Mouse (Mus musculus) testis, adult 2 months (tissue): Measurements from ENCODE around the gene Tns3.

Experiments used
- CTCF ChIP-seq: fragments of 200-500 bp; IDR thresholded peaks from 2 replicates; pipeline ENCODE4 v1.5.1; 2012; ENCODE audit warnings: low read depth, mild to moderate bottlenecking, inconsistent platforms, low read length, moderate library complexity; ENCODE audit not compliant: control insufficient read depth, insufficient read depth, insufficient replicate concordance
- POLR2A ChIP-seq: fragments of 200-500 bp; IDR thresholded peaks from 2 replicates; pipeline ENCODE4 v1.6.1; 2012; ENCODE audit warnings: low read depth, mild to moderate bottlenecking, inconsistent platforms, low read length, moderate library complexity; ENCODE audit not compliant: control insufficient read depth

GRCm38 (mm10) chr11:8593172-8593571 is 71.2 kb downstream of the Tns3 start:
- TF ChIP-seq CTCF: no peak
- no peak for TF ChIP-seq POLR2A
